Mouse (Mus musculus): Measurements from ENCODE around the gene Map2k6.

DNA sequence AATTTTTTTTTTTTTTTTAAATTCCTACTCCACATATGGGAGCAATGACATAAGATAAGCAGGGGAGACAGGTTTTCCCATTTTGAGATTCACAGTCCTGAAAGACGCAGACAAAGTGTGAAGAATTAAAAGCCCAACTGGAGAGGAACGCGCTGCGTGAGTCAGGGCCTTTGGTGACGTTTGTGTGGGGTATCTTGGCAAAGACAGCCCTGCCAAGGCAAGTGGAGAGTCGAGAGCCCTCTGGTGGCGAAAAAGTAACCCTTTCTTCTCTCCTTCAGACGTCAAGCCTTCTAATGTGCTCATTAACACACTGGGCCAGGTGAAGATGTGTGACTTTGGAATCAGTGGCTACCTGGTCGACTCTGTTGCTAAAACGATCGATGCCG is 97.1 kb downstream of the Map2k6 start:
- TF ChIP-seq EP300 (IDR thresholded peaks at IDR 0.05; ENCODE audit: low read depth) = no peak
- peak; percentile 76 for TF ChIP-seq CTCF (IDR thresholded peaks at IDR 0.05; ENCODE audit: low read depth)

Measured in liver, postnatal 0 days (tissue).